Mouse (Mus musculus) liver, postnatal 0 days (tissue): ENCODE data around the gene Slc35f6.

Experiments
- CTCF ChIP-seq: sonication (generic); IDR thresholded peaks from 2 replicates; pipeline ENCODE4 v1.5.1; 2016; ENCODE audit warnings: antibody characterized with exemption, low read depth
- EP300 ChIP-seq: IDR thresholded peaks from 2 replicates; pipeline ENCODE4 v1.6.1; 2016; ENCODE audit warnings: antibody characterized with exemption, low read depth, mild to moderate bottlenecking

DNA sequence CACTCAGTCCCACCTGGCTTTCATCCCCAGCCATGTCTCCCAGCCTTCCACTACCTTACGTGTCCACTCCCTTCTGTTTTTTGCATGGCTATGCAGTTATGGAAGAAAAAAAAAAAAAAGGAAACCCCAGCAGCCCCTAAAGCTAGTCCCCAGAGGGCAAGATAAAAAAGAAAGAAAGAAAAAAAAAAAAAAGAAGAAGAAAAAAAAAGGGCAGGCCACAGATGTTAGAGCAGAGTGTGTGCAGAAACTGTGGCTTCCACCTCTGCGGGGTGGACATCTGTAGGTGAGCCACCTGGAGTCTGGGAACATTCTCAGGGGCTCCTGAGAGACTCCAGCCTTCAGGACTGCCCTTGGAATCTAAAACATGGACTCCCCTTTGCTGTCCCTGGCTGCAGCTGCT, 24.4 kb upstream of the Slc35f6 start:
- TF ChIP-seq EP300 (no peak), CTCF (no peak)
